Mouse (Mus musculus) bone marrow macrophage, adult 2 months (primary cell): ENCODE results near the gene Ybx2.

ENCODE experiments used
- CTCF ChIP-seq: IDR thresholded peaks from 2 replicates; pipeline ENCODE4 v1.5.1; 2012; ENCODE audit warnings: low read depth, mild to moderate bottlenecking, low read length, moderate library complexity
- POLR2A ChIP-seq: IDR thresholded peaks from 2 replicates; pipeline ENCODE4 v1.6.1; 2012; ENCODE audit warnings: mild to moderate bottlenecking, low read depth, low read length, borderline replicate concordance

- TF ChIP-seq POLR2A: no peak
- no peak for TF ChIP-seq CTCF
Observed at GRCm38 (mm10) chr11:69908645-69909044, 27.0 kb upstream of the Ybx2 start.
